Mouse (Mus musculus) thymus, adult 2 months (tissue): Measurements from ENCODE around the gene Rrbp1. TPM values are rescaled to one million over a fixed set of nuclear protein-coding genes. Genes with fewer than 3 reads are reported as not detected.

Source experiments
- DNase-seq: peaks from one replicate; pipeline ENCODE4 v3.0.0; 2021
- H3K27ac ChIP-seq: fragments of 200-500 bp; 2 replicates; pipeline ENCODE4 v1.5.1; 2012; ENCODE audit warnings: low read length, control low read depth; ENCODE audit not compliant: control insufficient read depth, insufficient read depth
- H3K27me3 ChIP-seq: fragments of 200-500 bp; 2 replicates; pipeline ENCODE4 v1.6.1; 2012; ENCODE audit warnings: mild to moderate bottlenecking, low read length, moderate library complexity, mixed read lengths; ENCODE audit not compliant: control insufficient read depth, insufficient read depth
- H3K36me3 ChIP-seq: fragments of 200-500 bp; 2 replicates; pipeline ENCODE4 v1.6.1; 2012; ENCODE audit warnings: mild to moderate bottlenecking, low read length, moderate library complexity; ENCODE audit not compliant: control insufficient read depth, insufficient read depth
- H3K4me1 ChIP-seq: fragments of 200-500 bp; replicated peaks from 2 replicates; pipeline ENCODE4 v1.6.1; 2012; ENCODE audit warnings: low read length; ENCODE audit not compliant: control insufficient read depth, insufficient read depth
- H3K4me3 ChIP-seq: fragments of 200-500 bp; 2 replicates; pipeline ENCODE4 v1.5.1; 2012; ENCODE audit warnings: mild to moderate bottlenecking, low read length, control low read depth, moderate library complexity; ENCODE audit not compliant: control insufficient read depth, insufficient read depth
- CTCF ChIP-seq: fragments of 200-500 bp; IDR thresholded peaks from 2 replicates; pipeline ENCODE4 v1.5.1; 2012; ENCODE audit warnings: mild to moderate bottlenecking, control low read depth, low read length, moderate library complexity, borderline replicate concordance; ENCODE audit not compliant: control insufficient read depth, poor library complexity, insufficient read depth; ENCODE audit errors: extremely low read depth
- POLR2A ChIP-seq: fragments of 200-500 bp; IDR thresholded peaks from 2 replicates; pipeline ENCODE4 v1.6.1; 2012; ENCODE audit warnings: mild to moderate bottlenecking, low read length, control low read depth, moderate library complexity; ENCODE audit not compliant: control insufficient read depth, poor library complexity, insufficient read depth; ENCODE audit errors: extremely low read depth
- WGBS: fragments of 180-500 bp; shearing (Covaris S2); methylation state at CpG from one replicate; pipeline ENCODE4 v1.1.7; 2018; 5-methylcytosine and 5-hydroxymethylcytosine counted together
- polyA plus RNA-seq: library from polyadenylated mRNA; depleted of rRNA; stranded (reverse); fragments of >200 nt; gene quantifications from 2 replicates; pipeline ENCODE4 v1.2.3, GENCODE M21; 2012

The Rrbp1 gene
- polyA plus RNA-seq, 1 experiment: 33.8 TPM

GRCm38 (mm10) chr2:143946399-143946798 is 64.7 kb downstream of the Rrbp1 start:
- Histone ChIP-seq H3K36me3 (peaks cover 21% of the 10 kb centered on the region), H3K27me3 (no peaks in the 10 kb centered on the region), H3K27ac (no peak overlapping the region), H3K4me3 (no peak overlapping the region), H3K4me1 (no peaks in the 10 kb centered on the region)
- DNase-seq: no peak
- TF ChIP-seq POLR2A (no peak), CTCF (no peak)
- 94% methylated on average over 2 of the region's 2 CpGs for WGBS

GRCm38 (mm10) chr2:143945466-143946075 is 65.5 kb downstream of the Rrbp1 start:
- H3K4me1 ChIP-seq: no peaks in the 10 kb centered on the region
- peak; percentile 34; the same call in 1 of the 2 replicates for TF ChIP-seq CTCF
- no peak for TF ChIP-seq POLR2A
- H3K27ac ChIP-seq: no peak overlapping the region
- H3K4me3 ChIP-seq: no peak overlapping the region
- DNase-seq: peak; percentile 23
- H3K36me3 ChIP-seq: peaks cover 21% of the 10 kb centered on the region
- H3K27me3 ChIP-seq: no peaks in the 10 kb centered on the region
- WGBS: 95% methylated on average over 7 of the region's 7 CpGs

DNA sequence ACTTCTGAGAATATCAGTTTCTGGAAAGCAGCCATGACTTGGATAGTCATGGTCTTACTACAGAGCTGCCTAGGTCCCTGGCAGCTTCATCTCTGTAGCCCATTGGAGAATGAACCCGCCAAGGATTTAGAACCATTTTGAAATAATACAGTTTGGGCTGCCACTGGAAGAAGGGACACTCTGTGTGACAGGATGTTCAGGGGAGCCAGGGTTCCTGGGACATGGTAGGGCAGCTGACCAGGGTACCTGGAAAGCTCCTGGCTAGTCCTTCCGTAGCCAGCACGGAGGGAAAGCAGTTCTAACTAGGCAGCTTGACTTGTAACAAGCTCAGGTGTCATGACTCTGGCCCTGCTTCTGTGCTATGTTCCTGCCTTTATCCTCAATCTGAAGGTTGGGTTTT is 66.3 kb downstream of the Rrbp1 start:
- Histone ChIP-seq H3K36me3 (peaks cover 18% of the 10 kb centered on the region), H3K27me3 (no peaks in the 10 kb centered on the region), H3K27ac (no peak overlapping the region), H3K4me1 (no peaks in the 10 kb centered on the region), H3K4me3 (no peak overlapping the region)
- WGBS: 99% methylated on average over 3 of the region's 3 CpGs
- no peak for DNase-seq
- TF ChIP-seq POLR2A: no peak
- no peak for TF ChIP-seq CTCF

DNA sequence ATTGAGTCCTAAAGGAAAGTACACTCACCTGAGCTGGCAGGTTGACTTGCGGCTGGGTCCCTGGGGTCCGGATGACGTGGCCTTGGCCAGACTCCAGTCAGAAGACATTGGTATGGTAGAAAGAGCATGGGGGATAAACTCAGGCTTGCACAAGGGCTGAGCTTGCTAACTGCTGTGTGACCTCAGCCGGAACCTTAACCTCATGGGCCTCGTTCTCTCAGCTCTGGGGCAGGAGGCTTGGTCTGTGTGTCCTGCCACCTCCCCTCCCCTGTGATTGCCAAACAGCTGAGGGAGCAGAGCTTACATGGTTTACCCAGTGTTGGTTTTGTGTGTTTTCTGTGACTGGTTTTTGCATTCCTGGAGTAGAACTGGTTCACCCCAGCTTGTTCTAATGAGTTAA is 70.7 kb downstream of the Rrbp1 start:
- no peak overlapping the region for H3K27ac ChIP-seq
- DNase-seq: no peak
- H3K36me3 ChIP-seq: no peaks in the 10 kb centered on the region
- no peaks in the 10 kb centered on the region for H3K27me3 ChIP-seq
- no peak overlapping the region for H3K4me3 ChIP-seq
- H3K4me1 ChIP-seq: no peaks in the 10 kb centered on the region
- no peak for TF ChIP-seq CTCF
- no peak for TF ChIP-seq POLR2A
- whole genome bisulfite sequencing: 96% methylated on average over 5 of the region's 5 CpGs

GRCm38 (mm10) chr2:143937861-143938260 is 73.2 kb downstream of the Rrbp1 start:
- 93% methylated on average over 2 of the region's 2 CpGs for WGBS
- Histone ChIP-seq H3K4me3 (no peak overlapping the region), H3K27ac (no peak overlapping the region), H3K27me3 (no peaks in the 10 kb centered on the region), H3K4me1 (no peaks in the 10 kb centered on the region; the same call in 1 of the 2 replicates), H3K36me3 (no peaks in the 10 kb centered on the region)
- TF ChIP-seq CTCF (no peak), POLR2A (no peak)
- no peak for DNase-seq

- H3K36me3 ChIP-seq: no peaks in the 10 kb centered on the region
- H3K4me1 ChIP-seq: no peaks in the 10 kb centered on the region; the same call in 1 of the 2 replicates
- TF ChIP-seq CTCF (no peak), POLR2A (no peak)
- WGBS: 96% methylated on average over 8 of the region's 8 CpGs
- H3K27ac ChIP-seq: no peak overlapping the region
- no peaks in the 10 kb centered on the region for H3K27me3 ChIP-seq
- no peak for DNase-seq
- no peak overlapping the region for H3K4me3 ChIP-seq
These were observed 76.6 kb downstream of the Rrbp1 start for GRCm38 (mm10) chr2:143934439-143934838.

- Histone ChIP-seq H3K27ac (no peak overlapping the region), H3K4me1 (no peaks in the 10 kb centered on the region; the same call in 1 of the 2 replicates), H3K36me3 (no peaks in the 10 kb centered on the region), H3K27me3 (no peaks in the 10 kb centered on the region), H3K4me3 (no peak overlapping the region)
- no peak for DNase-seq
- WGBS: 97% methylated on average over 5 of the region's 5 CpGs
- TF ChIP-seq POLR2A (no peak), CTCF (no peak)
These were observed 77.5 kb downstream of the Rrbp1 start for GRCm38 (mm10) chr2:143933516-143933915.
